Mouse (Mus musculus) layer of hippocampus, postnatal 14 days (tissue): ENCODE measurements at regions not wholly inside any gene's neighbourhood (a gene's known extent, or its start where the extent isn't known, plus 50 kb on each side); places are given as distances from the start of the nearest gene placed in this dataset.
"Not testable (repeated sequence)": the region's sequence is repeated elsewhere in the genome, so short reads cannot be mapped to it uniquely, and the experiment has no call there.

Experiments
- DNase-seq, 2 experiments: peaks; one replicate each; pipeline ENCODE4 v3.0.0; 2021 to 2022; ENCODE audit warnings: low spot score in 2 of 2, mixed read lengths in 1 of 2

GRCm38 (mm10) chr10:26577087-26577486 lies 176.1 kb upstream of the Arhgap18 start:
- no peak for DNase-seq

GRCm38 (mm10) chr10:26585106-26585505 lies 168.1 kb upstream of the Arhgap18 start:
- DNase-seq, result no peak

GRCm38 (mm10) chr10:26607081-26607480 lies 146.1 kb upstream of the Arhgap18 start:
- DNase-seq, result not testable (repeated sequence)

GRCm38 (mm10) chr10:26611246-26611645 lies 142.0 kb upstream of the Arhgap18 start:
- no peak for DNase-seq

- no peak for DNase-seq
These were observed 122.9 kb upstream of the Arhgap18 start for GRCm38 (mm10) chr10:26630196-26630760.

- DNase-seq, result no peak
These were observed 121.0 kb upstream of the Arhgap18 start for GRCm38 (mm10) chr10:26632266-26632665.

GRCm38 (mm10) chr10:26637459-26637858 lies 115.8 kb upstream of the Arhgap18 start:
- DNase-seq, result no peak

GRCm38 (mm10) chr10:26638056-26638455 lies 115.2 kb upstream of the Arhgap18 start:
- no peak for DNase-seq

GRCm38 (mm10) chr10:26639118-26639517 lies 114.1 kb upstream of the Arhgap18 start:
- DNase-seq, result no peak

- no peak for DNase-seq
These were observed 100.1 kb upstream of the Arhgap18 start for GRCm38 (mm10) chr10:26653103-26653502.

- no peak for DNase-seq
These were observed 89.0 kb upstream of the Arhgap18 start for GRCm38 (mm10) chr10:26664270-26664669.

GRCm38 (mm10) chr10:26679500-26680227 lies 73.6 kb upstream of the Arhgap18 start:
- no peak for DNase-seq

- no peak for DNase-seq
These were observed 58.5 kb upstream of the Arhgap18 start for GRCm38 (mm10) chr10:26694761-26695160.

- peak; percentile 17 to 18 for DNase-seq
These were observed 57.8 kb upstream of the Arhgap18 start for GRCm38 (mm10) chr10:26695212-26695933.
